Mouse (Mus musculus) kidney, postnatal 25 days (tissue): ENCODE results near the gene Tnpo2.
A peak's percentile ranks its signal among the peaks of the same experiment; 100 is the strongest.

Experiments used
- DNase-seq, 2 experiments: peaks; one replicate each; pipeline ENCODE4 v3.0.0; 2021; ENCODE audit warnings: mixed read lengths in 2 of 2

Gene Tnpo2

DNA sequence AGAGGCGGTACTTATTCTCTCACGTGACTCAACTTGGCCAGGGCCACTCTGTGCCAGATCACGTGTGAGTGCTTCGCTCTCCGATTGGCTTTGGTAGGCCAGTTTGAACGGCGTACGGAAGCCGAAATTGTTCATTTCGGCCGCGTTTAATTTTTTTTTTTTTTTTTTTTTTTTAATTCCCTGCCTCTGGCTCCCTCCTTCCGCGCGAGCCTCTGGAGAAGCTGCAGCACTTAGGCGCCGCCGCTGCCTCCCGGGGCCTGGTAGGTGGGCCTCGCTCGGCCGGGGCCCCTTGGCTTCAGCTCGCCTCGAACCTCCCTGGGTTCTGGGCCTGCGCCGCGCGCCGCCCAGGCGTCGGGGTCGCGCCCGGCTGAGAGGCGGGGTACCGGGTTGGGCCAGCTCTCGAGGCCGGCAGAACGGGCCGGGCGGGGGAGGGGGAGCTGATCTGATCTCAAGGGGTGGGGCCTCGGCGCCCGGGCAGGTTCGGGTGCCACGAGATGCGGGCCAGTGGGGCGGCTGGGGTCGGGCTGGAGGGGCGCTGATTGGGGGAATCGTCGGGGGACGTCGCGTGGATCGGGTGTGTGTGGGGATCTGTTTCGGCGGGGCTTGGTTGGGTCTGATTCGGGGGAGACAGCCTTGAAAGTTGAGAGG, at the start of gene Tnpo2:
Tnpo2 (plus strand) TSS at position 198 of the 648 bp plus-strand sequence.
- DNase-seq = peak; percentile 95 to 98

- no peak for DNase-seq
Observed at GRCm38 (mm10) chr8:84987388-84987787, 49.3 kb upstream of the Tnpo2 start.

DNA sequence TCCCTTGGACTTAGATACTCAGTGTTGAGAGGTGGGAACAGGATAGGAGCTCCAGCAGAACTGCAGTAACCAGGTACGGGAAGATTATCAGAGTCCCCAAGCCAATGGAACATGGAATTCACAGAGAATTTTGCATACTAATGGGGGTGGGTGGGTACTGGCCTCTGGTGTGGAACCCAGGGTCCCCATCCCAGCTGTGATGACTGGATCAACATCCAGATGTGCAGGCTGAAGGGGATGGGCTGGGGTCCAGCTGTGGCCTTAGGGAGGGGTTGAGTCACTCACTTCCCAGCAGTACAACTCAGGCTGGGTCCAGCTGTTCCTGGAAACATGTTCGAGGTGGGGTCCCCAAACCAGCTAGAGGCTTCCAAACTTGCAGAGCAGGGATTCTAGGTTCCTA, 48.8 kb upstream of the Tnpo2 start:
- DNase-seq = no peak

- DNase-seq = peak; percentile 92 to 96
Observed at GRCm38 (mm10) chr8:84989311-84989731, 47.4 kb upstream of the Tnpo2 start.

DNA sequence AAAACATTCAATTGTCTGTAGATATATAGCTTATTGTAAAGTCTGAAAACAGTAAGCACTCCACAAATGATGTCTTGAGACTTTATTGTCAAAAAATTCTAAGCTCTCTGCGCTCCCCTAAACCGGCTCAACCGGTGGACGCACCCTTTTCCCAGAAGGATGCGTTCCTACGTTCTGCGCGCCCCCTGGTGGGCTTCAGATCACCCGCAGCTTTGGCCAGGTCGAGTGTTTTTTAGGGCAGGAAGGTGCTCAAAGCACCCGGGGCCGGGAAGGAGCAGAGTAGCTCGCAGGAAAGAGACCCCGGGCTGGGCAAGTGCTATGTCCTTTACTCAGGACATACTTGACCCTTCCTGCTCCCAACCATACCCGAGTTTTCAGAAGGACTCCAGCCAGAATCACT, 46.9 kb upstream of the Tnpo2 start:
- DNase-seq = peak; percentile 94 to 97

GRCm38 (mm10) chr8:84990349-84990748, 46.4 kb upstream of the Tnpo2 start, which contains the start of gene Hook2:
Gene Hook2 (plus strand): TSS chr8:84990603.
- peak; percentile 98 to 99 for DNase-seq

- peak; percentile 95 to 98 for DNase-seq
Observed at GRCm38 (mm10) chr8:84990836-84991235, 45.9 kb upstream of the Tnpo2 start.

DNA sequence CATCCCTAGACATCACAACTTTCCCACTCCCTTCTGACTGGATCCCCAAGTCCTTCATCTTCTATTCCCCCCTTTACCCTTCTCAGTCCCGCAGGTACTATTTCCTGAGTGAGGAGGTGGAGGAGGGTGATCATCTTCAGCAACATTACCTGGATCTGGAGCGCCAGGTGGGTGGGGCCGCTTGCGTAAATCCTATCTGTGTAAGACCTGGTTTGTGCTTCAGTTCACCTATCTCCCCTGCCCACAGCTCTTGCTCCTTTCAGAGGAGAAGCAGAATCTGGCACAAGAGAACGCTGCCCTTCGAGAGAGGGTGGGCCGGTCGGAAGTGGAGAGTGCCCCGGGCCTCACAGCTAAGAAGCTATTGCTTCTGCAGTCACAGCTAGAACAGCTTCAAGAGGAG, 42.3 kb upstream of the Tnpo2 start:
- DNase-seq = no peak

DNA sequence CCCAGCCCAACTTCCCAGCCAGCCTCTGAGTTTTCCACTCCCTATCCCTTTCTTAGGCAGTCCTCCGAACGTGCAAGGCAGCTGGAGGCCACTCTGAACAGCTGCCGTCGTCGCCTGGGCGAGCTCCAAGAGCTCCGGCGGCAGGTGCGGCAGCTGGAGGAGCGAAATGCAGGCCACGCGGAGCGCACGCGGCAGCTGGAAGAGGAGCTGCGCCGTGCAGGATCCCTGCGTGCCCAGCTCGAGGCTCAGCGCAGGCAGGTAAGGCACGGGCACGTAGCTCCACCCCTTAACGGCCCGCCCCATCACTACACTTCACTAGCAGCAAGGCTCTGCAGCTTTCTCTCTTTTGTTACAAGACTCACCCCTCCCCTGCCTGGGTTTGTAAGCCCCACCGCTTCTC, 41.0 kb upstream of the Tnpo2 start:
- DNase-seq = no peak

GRCm38 (mm10) chr8:84996978-84997377, 39.7 kb upstream of the Tnpo2 start:
- no peak for DNase-seq

GRCm38 (mm10) chr8:84997649-84998295, 38.9 kb upstream of the Tnpo2 start:
- DNase-seq = peak; percentile 91 to 96

DNA sequence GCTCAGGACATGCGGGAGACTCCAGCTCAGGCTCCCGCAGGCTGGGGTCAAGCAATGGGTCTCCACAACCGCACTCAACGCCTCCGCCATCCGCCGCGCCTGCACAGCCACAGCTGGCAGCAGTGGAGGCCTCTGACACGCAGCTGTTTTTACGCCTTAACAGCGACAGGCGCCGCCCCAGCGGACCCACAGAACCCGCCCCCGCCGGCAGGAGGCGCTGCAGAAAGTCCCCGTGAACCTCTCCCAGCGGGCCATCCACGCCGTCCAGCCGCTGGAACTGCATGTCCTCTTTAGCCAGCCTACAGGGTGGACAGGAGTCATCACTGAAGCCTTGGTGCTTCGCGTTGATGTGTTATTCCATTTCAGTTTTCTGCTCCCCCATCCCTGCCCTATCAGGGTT, 29.0 kb upstream of the Tnpo2 start:
- DNase-seq = peak; percentile 43 to 50

DNA sequence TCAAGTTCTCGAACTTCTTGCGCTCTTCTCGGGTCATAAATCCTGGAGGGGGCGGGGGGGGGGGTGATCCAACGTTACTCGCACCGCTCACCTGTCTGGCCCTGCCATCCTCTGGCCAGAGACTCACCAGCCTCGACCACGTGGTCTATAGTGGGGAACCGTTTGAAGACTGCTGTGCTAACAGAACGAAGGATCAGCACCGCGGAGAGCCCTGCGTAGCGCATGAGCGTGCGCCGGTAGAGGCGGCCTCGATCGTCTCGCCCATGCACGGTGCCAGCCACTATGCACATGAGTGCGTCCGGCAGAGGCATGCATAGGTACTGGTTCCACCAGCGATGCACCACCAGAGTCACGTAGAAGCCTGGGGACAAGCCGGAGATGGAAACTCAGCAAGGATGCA, 25.5 kb upstream of the Tnpo2 start:
- no peak for DNase-seq

DNA sequence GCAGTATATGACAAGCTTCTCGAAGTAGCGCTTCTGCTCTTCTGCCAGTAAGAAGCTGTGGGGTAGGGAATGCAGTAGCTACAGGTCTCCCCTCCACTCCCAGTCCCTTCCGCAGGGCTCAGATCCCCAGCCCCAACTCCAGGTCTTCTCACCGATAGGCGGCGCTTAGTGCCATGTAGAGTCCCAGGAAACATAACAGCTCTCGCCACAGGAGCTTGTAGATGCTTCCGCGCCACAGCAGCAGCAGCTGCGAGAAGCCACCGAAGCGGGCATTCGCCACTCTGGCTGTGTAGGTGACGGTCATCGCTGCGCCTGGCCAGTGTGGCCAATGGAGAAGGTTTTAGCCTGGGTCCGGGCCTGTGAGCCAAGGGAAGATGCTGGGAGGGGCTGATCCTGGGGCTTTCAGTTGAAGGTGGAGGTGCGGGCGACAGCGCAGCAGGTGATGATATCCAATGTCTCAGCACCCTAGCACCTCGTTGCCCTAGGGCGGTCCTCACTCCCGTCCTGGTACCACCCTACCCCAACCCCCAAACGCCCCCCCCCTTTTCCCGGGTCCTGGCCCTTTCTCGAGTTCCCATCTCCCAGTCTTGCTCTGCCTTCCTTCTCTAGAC, 23.4 kb upstream of the Tnpo2 start:
- DNase-seq = peak; percentile 85 to 87

DNA sequence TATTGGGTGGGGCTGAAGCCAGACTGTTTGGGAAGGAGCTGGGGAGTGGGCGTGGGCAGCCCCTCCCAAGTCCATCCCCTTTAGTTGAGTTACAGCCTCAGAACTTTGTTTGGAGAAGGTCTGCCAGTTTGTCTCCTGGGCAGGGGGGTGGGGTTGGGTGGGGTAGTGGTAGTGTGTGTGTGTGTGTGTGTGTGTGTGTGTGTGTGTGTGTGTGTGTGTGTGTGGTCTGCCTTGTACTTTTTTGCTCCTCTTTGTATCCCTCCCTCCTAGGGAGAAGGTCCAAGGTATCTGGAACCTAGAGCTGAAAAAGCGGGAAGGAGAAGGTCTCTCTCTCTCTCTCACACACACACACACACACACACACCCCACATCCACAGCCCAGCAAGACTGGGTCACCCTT, 22.3 kb upstream of the Tnpo2 start, which contains the start of gene Best2:
Best2 (minus strand) TSS at position 101 of the 400 bp plus-strand sequence.
- DNase-seq = no peak

GRCm38 (mm10) chr8:85016724-85017123, 20.0 kb upstream of the Tnpo2 start:
- DNase-seq = no peak

GRCm38 (mm10) chr8:85017209-85017608, 19.5 kb upstream of the Tnpo2 start:
- no peak for DNase-seq

GRCm38 (mm10) chr8:85021514-85022055, 15.1 kb upstream of the Tnpo2 start:
- DNase-seq = no peak

- peak in 1 of 2 experiments; percentile 32 for DNase-seq
Observed at GRCm38 (mm10) chr8:85023846-85024245, 12.9 kb upstream of the Tnpo2 start.

DNA sequence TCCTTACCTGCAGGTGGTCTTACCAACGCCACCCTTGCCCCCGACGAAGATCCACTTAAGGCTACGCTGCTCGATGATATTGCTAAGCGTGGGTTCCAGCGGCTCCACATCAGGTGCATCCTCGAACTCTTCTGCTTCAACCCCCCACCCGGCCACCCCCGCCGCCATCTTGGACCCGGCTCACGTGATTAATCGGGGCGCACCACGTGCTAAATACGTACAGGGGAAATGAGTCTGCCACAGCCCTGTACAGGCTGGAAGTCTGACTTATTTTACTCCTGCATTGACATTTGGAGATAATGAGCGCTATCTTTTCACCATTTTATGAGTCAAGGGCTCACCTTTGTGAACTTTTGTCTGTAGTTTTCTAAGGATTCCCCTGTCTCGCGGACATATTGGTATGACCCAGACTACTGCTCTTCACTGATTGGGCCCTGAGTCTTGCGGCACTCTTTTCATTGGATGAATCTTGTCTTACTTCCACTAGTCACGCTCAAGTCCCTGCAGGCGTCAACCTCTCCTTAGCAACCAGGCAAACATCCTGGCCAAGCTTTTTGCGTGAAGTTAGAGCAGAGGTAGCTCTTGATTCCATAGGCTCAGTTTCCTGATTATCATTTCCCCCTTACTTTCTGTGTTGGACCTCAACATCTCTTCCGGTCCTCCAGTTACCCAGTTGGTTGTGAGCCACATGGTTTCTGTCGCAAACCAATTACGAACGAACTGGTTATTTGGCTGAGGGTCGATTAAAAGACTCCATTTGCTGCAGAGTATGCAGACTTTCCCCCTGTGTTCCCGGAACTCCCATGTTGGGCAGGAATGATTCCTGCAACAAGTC, 11.4 kb upstream of the Tnpo2 start, which contains the start of gene Asna1:
Asna1 (minus strand) TSS at position 184 of the 835 bp plus-strand sequence.
- peak; percentile 90 to 93 for DNase-seq

- DNase-seq = peak; percentile 98 to 99
Observed at GRCm38 (mm10) chr8:85026670-85027515, 9.8 kb upstream of the Tnpo2 start, which contains the start of gene Trir. Gene Trir (plus strand): TSS chr8:85026823.

GRCm38 (mm10) chr8:85027516-85027855, 9.2 kb upstream of the Tnpo2 start:
- DNase-seq = peak in 1 of 2 experiments; percentile 33
